In the genomic region with DNA sequence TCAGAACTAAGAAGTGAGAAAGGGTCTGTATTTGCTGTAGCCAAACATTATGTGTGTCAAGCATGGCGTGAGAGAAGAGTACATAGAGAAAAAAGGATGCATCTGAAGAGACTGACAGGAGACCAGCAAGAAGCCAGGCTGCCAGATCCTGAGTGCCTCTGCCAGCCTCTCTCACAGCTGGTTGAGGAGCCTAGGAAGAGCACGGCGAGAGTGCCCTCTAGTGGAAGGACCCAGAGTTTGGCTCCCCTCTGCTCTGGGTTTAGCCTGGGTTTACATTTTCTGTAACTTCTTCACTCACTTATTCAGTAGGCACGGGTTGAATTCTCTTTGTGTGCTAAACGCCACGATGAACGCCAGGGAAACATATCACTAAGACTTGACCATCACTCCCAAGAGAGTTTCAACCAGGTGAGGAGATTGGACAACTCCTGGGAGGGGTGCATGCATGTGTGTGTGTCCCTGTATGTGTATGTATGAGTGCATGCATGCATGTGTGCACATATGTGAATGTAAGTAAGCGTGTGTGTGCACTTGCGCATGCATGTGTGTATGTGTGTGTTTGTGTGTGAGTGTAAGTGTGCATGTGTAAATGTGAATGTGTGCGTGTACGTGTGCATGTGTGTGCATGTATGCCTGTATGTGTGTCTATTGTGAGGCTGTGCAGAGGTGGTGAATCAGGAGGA, we compare ENCODE assay signal across 9 mouse cellular contexts. TPM values are rescaled to one million over a fixed set of nuclear protein-coding genes. Genes with fewer than 3 reads are reported as not detected.
A peak's percentile ranks its signal among the peaks of the same experiment; 100 is the strongest.
DNase-seq lines count a peak whose midpoint lies in the region; ATAC-seq lines count a peak whose summit lies in the region.
"Had no signal": no experiment of that assay in that cellular context is flagged by ENCODE, and none has a peak within 500 bp of the region (broad histone marks: within the 10 kb centered on the region; RNA-seq: fewer than 3 reads in every experiment).

No protein-coding gene starts in this region.

- H3K27me3 ChIP-seq in heart, embryonic 11.5 days (ENCODE audit: control insufficient read depth, insufficient read depth, low read length), result no peaks in the 10 kb centered on the region
- no peaks in the 10 kb centered on the region for H3K27me3 ChIP-seq in intestine, embryonic 14.5 days (replicated peaks; ENCODE audit: control insufficient read depth, insufficient read depth, low read length)
- H3K27me3 ChIP-seq in midbrain, embryonic 12.5 days, result 0 out of 2 replicates have a peak, but pooled peaks cover 10% of the 10 kb centered on the region
- H3K27me3 ChIP-seq in stomach, embryonic 14.5 days (ENCODE audit: control insufficient read depth, insufficient read depth, low read length), result no peaks in the 10 kb centered on the region
- H3K27me3 ChIP-seq: stomach, embryonic 15.5 days had no signal

- no peak for ATAC-seq in heart, embryonic 11.5 days (replicated peaks; ENCODE audit: insufficient number of reproducible peaks, low FRiP score, low TSS enrichment)
- ATAC-seq in intestine, embryonic 14.5 days (replicated peaks; ENCODE audit: low FRiP score, low TSS enrichment, low read depth), result peak; percentile 74; the same call in 1 of the 2 replicates
- ATAC-seq in midbrain, embryonic 12.5 days (ENCODE audit: low FRiP score, low read depth), result peak; percentile 63
- peak; percentile 73; the same call in 1 of the 2 replicates for ATAC-seq in stomach, embryonic 14.5 days (ENCODE audit: insufficient number of reproducible peaks, insufficient read depth, low FRiP score, low read depth)

- no peaks in the 10 kb centered on the region for H3K36me3 ChIP-seq in heart, embryonic 11.5 days (ENCODE audit: control insufficient read depth, insufficient read depth, low read length)
- H3K36me3 ChIP-seq in intestine, embryonic 14.5 days (ENCODE audit: control insufficient read depth, insufficient read depth, low read length), result no peaks in the 10 kb centered on the region
- no peaks in the 10 kb centered on the region for H3K36me3 ChIP-seq in midbrain, embryonic 12.5 days
- H3K36me3 ChIP-seq in stomach, embryonic 14.5 days (ENCODE audit: control insufficient read depth, insufficient read depth, low read length), result no peaks in the 10 kb centered on the region
- H3K36me3 ChIP-seq: stomach, embryonic 15.5 days had no signal

- H3K4me2 ChIP-seq in heart, embryonic 11.5 days, result no peak overlapping the region
- no peak overlapping the region for H3K4me2 ChIP-seq in intestine, embryonic 14.5 days (ENCODE audit: low read length)
- no peak overlapping the region for H3K4me2 ChIP-seq in midbrain, embryonic 12.5 days (replicated peaks)
- H3K4me2 ChIP-seq in stomach, embryonic 14.5 days (replicated peaks; ENCODE audit: low read depth, low read length), result no peak overlapping the region
- H3K4me2 ChIP-seq: stomach, embryonic 15.5 days had no signal

- H3K4me1 ChIP-seq in heart, embryonic 11.5 days (ENCODE audit: control insufficient read depth, insufficient read depth, low read length), result no peaks in the 10 kb centered on the region
- H3K4me1 ChIP-seq in intestine, embryonic 14.5 days (replicated peaks; ENCODE audit: control insufficient read depth, insufficient read depth, low read length), result no peaks in the 10 kb centered on the region
- H3K4me1 ChIP-seq in midbrain, embryonic 12.5 days, result no peaks in the 10 kb centered on the region
- H3K4me1 ChIP-seq in stomach, embryonic 14.5 days (ENCODE audit: control insufficient read depth, insufficient read depth, low read length), result peaks cover 5% of the 10 kb centered on the region

- peak; percentile 96 for DNase-seq in heart, adult 11 months
- peak; percentile 52 to 74 for DNase-seq in cerebellum, postnatal 4 days (ENCODE audit: low spot score in 2 of 2)
- peak; percentile 26 to 61 for DNase-seq in gastrocnemius, adult 8-10 months (ENCODE audit: low spot score in 2 of 2)
- peak; percentile 78 for DNase-seq in intestine, embryonic 14.5 days (ENCODE audit: low spot score)
- peak; percentile 33 to 42 for DNase-seq in left cerebral cortex, adult 8-10 months (ENCODE audit: low spot score in 2 of 2)

- H3K9ac ChIP-seq in heart, embryonic 11.5 days (ENCODE audit: low read depth, low read length), result no peak overlapping the region
- H3K9ac ChIP-seq in intestine, embryonic 14.5 days (ENCODE audit: low read length), result no peak overlapping the region
- H3K9ac ChIP-seq in midbrain, embryonic 12.5 days (replicated peaks), result no peak overlapping the region
- no peak overlapping the region for H3K9ac ChIP-seq in stomach, embryonic 14.5 days (replicated peaks; ENCODE audit: low read depth, low read length)
- H3K9ac ChIP-seq: stomach, embryonic 15.5 days had no signal

- no peak overlapping the region for H3K27ac ChIP-seq in heart, embryonic 11.5 days (ENCODE audit: low read depth, low read length)
- H3K27ac ChIP-seq in intestine, embryonic 14.5 days (ENCODE audit: low read depth), result no peak overlapping the region
- H3K27ac ChIP-seq in midbrain, embryonic 12.5 days (replicated peaks), result no peak overlapping the region
- H3K27ac ChIP-seq in stomach, embryonic 14.5 days (ENCODE audit: low read length), result no peak overlapping the region
- H3K27ac ChIP-seq: stomach, embryonic 15.5 days had no signal

- no peak overlapping the region for H3K4me3 ChIP-seq in heart, embryonic 11.5 days (ENCODE audit: low read depth, low read length)
- H3K4me3 ChIP-seq in intestine, embryonic 14.5 days (ENCODE audit: low read depth, low read length), result no peak overlapping the region
- no peak overlapping the region for H3K4me3 ChIP-seq in midbrain, embryonic 12.5 days
- no peak overlapping the region for H3K4me3 ChIP-seq in stomach, embryonic 14.5 days (ENCODE audit: low read depth, low read length)
- H3K4me3 ChIP-seq: stomach, embryonic 15.5 days had no signal

- H3K9me3 ChIP-seq in heart, embryonic 11.5 days (replicated peaks; ENCODE audit: control insufficient read depth, low read length), result no peaks in the 10 kb centered on the region
- H3K9me3 ChIP-seq in intestine, embryonic 14.5 days (ENCODE audit: control insufficient read depth, low read length), result no peaks in the 10 kb centered on the region
- no peaks in the 10 kb centered on the region for H3K9me3 ChIP-seq in midbrain, embryonic 12.5 days
- no peaks in the 10 kb centered on the region for H3K9me3 ChIP-seq in stomach, embryonic 14.5 days (ENCODE audit: control insufficient read depth, low read depth, low read length)
- H3K9me3 ChIP-seq: stomach, embryonic 15.5 days had no signal

- 42% methylated on average over 11 of the region's 11 CpGs for WGBS in heart, embryonic 11.5 days (ENCODE audit: insufficient replicate concordance)
- WGBS in intestine, embryonic 14.5 days, result 40% methylated on average over 11 of the region's 11 CpGs
- 44% methylated on average over 11 of the region's 11 CpGs for WGBS in midbrain, embryonic 12.5 days
- 43% methylated on average over 11 of the region's 11 CpGs for WGBS in stomach, embryonic 14.5 days

RNA-seq across cellular contexts. Expression of a gene that starts 42.4 kb away (rescaled TPM):
- 34.3 and 40.9 TPM in 2 replicates for polyA plus RNA-seq in heart, embryonic 11.5 days (2014; fragmentation: Nextera tagmentation; extraction: Ambion mirVana)
- 1 to 10 TPM; 3.0 to 4.0 (median 3.3) TPM for total RNA-seq in gastrocnemius, adult 8-10 months (2022)
- polyA plus RNA-seq in intestine, embryonic 14.5 days (2014; fragmentation: Nextera tagmentation; extraction: Ambion mirVana), result 24.1 and 25.1 TPM in 2 replicates
- total RNA-seq in left cerebral cortex, adult 8-10 months (2022), result 10 to 100 TPM; 66.3 to 74.3 (median 70.5) TPM
- 7.3 and 8.6 TPM in 2 replicates for polyA plus RNA-seq in midbrain, embryonic 12.5 days (2016; fragmentation: Nextera tagmentation; extraction: Ambion mirVana)
- polyA plus RNA-seq in stomach, embryonic 14.5 days (2014; fragmentation: Nextera tagmentation; extraction: Ambion mirVana), result 25.8 and 26.9 TPM in 2 replicates

Comparison
In these comparisons a context has a peak if more than half of its experiments do, and no peak if none do; other contexts are left out.
1. DNase-seq: peak in every context shown above with its lines; median percentile 96 in heart, adult 11 months; 78 in intestine, embryonic 14.5 days; 63 in cerebellum, postnatal 4 days; 44 in gastrocnemius, adult 8-10 months; 38 in left cerebral cortex, adult 8-10 months.